Mouse (Mus musculus) liver, embryonic 14.5 days (tissue): Measurements from ENCODE around the gene Topbp1. TPM values are rescaled to one million over a fixed set of nuclear protein-coding genes. Genes with fewer than 3 reads are reported as not detected.
"Not testable (repeated sequence)": the region's sequence is repeated elsewhere in the genome, so short reads cannot be mapped to it uniquely, and the experiment has no call there.

Experiments used
- ATAC-seq: fragments of 200-750 bp; cut with Nextera tagmentation; 2 replicates; pipeline ENCODE4 v1.8.0; 2017; ENCODE audit warnings: moderate number of reproducible peaks, mild to moderate bottlenecking, moderate library complexity; ENCODE audit not compliant: insufficient read depth
- DNase-seq, 3 experiments: peaks; one replicate each; pipeline ENCODE4 v3.0.0-alpha.2; 2012 to 2013; ENCODE audit warnings: low read depth in 3 of 3, low spot score in 3 of 3
- H3K27ac ChIP-seq: fragments of 300-500 bp; sonication (generic); 2 replicates; pipeline ENCODE4 v1.5.1; 2014; ENCODE audit warnings: moderate library complexity, mild to moderate bottlenecking, control low read depth, inconsistent platforms
- H3K27me3 ChIP-seq: fragments of 300-500 bp; sonication (generic); 2 replicates; pipeline ENCODE4 v1.6.1; 2014; ENCODE audit warnings: mild to moderate bottlenecking, low read length, moderate library complexity; ENCODE audit not compliant: control insufficient read depth, insufficient read depth
- H3K36me3 ChIP-seq: fragments of 300-500 bp; sonication (generic); replicated peaks from 2 replicates; pipeline ENCODE4 v1.6.1; 2014; ENCODE audit warnings: low read depth; ENCODE audit not compliant: control insufficient read depth, insufficient read depth
- H3K4me1 ChIP-seq, 2 experiments: fragments of 200-500 bp in 1 of 2; fragments of 300-500 bp in 1 of 2; sonication (generic) in 1 of 2; replicated peaks; 2 replicates each; pipeline ENCODE4 v1.6.1; 2012 to 2014; ENCODE audit warnings: antibody characterized with exemption in 1 of 2, inconsistent platforms in 1 of 2, low read length in 1 of 2; ENCODE audit not compliant: control insufficient read depth in 2 of 2, insufficient read depth in 2 of 2
- H3K4me2 ChIP-seq: fragments of 300-500 bp; sonication (generic); 2 replicates; pipeline ENCODE4 v1.6.1; 2014; ENCODE audit warnings: low read depth, mild to moderate bottlenecking, control low read depth, moderate library complexity
- H3K4me3 ChIP-seq, 2 experiments: fragments of 200-500 bp in 1 of 2; fragments of 300-500 bp in 1 of 2; sonication (generic) in 1 of 2; 2 replicates each; pipeline ENCODE4 v1.5.1; 2012 to 2014; ENCODE audit warnings: low read depth in 2 of 2, low read length in 2 of 2, mild to moderate bottlenecking in 2 of 2, control low read depth in 1 of 2, inconsistent platforms in 1 of 2, moderate library complexity in 1 of 2; ENCODE audit not compliant: insufficient read depth in 1 of 2
- H3K9ac ChIP-seq: fragments of 300-500 bp; sonication (generic); replicated peaks from 2 replicates; pipeline ENCODE4 v1.6.1; 2014; ENCODE audit warnings: mild to moderate bottlenecking, control low read depth, moderate library complexity
- H3K9me3 ChIP-seq: fragments of 300-500 bp; sonication (generic); 2 replicates; pipeline ENCODE4 v1.6.1; 2016; ENCODE audit warnings: low read length, mixed read lengths; ENCODE audit not compliant: control insufficient read depth
- CTCF ChIP-seq: IDR thresholded peaks from 2 replicates; pipeline ENCODE4 v1.5.1; 2016; ENCODE audit warnings: antibody characterized with exemption, low read depth, control low read depth
- EP300 ChIP-seq: IDR thresholded peaks from 2 replicates; pipeline ENCODE4 v1.6.1; 2016; ENCODE audit warnings: antibody characterized with exemption, low read depth
- WGBS: fragments of 180-500 bp; shearing (Covaris S2); extraction: QIAGEN DNeasy Blood & Tissue Kit; methylation state at CpG from one replicate; pipeline ENCODE4 v1.1.7; 2014; ENCODE audit not compliant: insufficient replicate concordance; 5-methylcytosine and 5-hydroxymethylcytosine counted together
- polyA plus RNA-seq, 2 experiments: library from polyadenylated mRNA; depleted of rRNA in 1 of 2; stranded (reverse) in 1 of 2; unstranded in 1 of 2; fragments of >200 nt; fragmentation: Nextera tagmentation in 1 of 2; extraction: Ambion mirVana in 1 of 2; gene quantifications; 2 replicates each; pipeline versions ENCODE4 v1.2.1 to v1.2.3; 2012 to 2014

Gene Topbp1
- polyA plus RNA-seq, 2 experiments, result 36.4 to 43.3 TPM

GRCm38 (mm10) chr9:103347045-103347444 is 42.0 kb downstream of the Topbp1 start:
- no peak for DNase-seq
- 50% methylated on average over 4 of the region's 4 CpGs for WGBS
- Histone ChIP-seq H3K36me3 (peaks cover 83% of the 10 kb centered on the region), H3K4me3 (no peak overlapping the region), H3K4me2 (no peak overlapping the region), H3K27me3 (no peaks in the 10 kb centered on the region), H3K9me3 (no peaks in the 10 kb centered on the region), H3K9ac (no peak overlapping the region), H3K27ac (no peak overlapping the region), H3K4me1 (peaks cover 0 to 3% of the 10 kb centered on the region in 2 experiments; a peak in 1 of 4 replicates)
- TF ChIP-seq CTCF, result no peak
- no peak for TF ChIP-seq EP300
- ATAC-seq, result no peak

GRCm38 (mm10) chr9:103347996-103348490 is 43.0 kb downstream of the Topbp1 start:
- TF ChIP-seq CTCF, result no peak
- no peak for TF ChIP-seq EP300
- H3K4me1 ChIP-seq, result peaks cover 0 to 3% of the 10 kb centered on the region in 2 experiments; a peak in 1 of 4 replicates
- no peak overlapping the region for H3K4me2 ChIP-seq
- 55% methylated on average over 1 of the region's 1 CpGs for WGBS
- DNase-seq, result no peak
- no peak overlapping the region for H3K9ac ChIP-seq
- H3K27ac ChIP-seq, result no peak overlapping the region
- no peaks in the 10 kb centered on the region for H3K27me3 ChIP-seq
- H3K9me3 ChIP-seq, result no peaks in the 10 kb centered on the region
- peaks cover 84% of the 10 kb centered on the region for H3K36me3 ChIP-seq
- ATAC-seq, result no peak
- H3K4me3 ChIP-seq, result no peak overlapping the region

- Histone ChIP-seq H3K4me1 (peaks cover 0 to 3% of the 10 kb centered on the region in 2 experiments; a peak in 1 of 4 replicates), H3K4me3 (no peak overlapping the region), H3K27me3 (no peaks in the 10 kb centered on the region), H3K4me2 (no peak overlapping the region), H3K36me3 (peaks cover 77% of the 10 kb centered on the region), H3K9me3 (no peaks in the 10 kb centered on the region), H3K27ac (no peak overlapping the region), H3K9ac (no peak overlapping the region)
- DNase-seq, result no peak
- no peak for TF ChIP-seq EP300
- TF ChIP-seq CTCF, result no peak
- ATAC-seq, result no peak
These were observed 43.8 kb downstream of the Topbp1 start for GRCm38 (mm10) chr9:103348791-103349190.

GRCm38 (mm10) chr9:103353500-103354260 is 48.7 kb downstream of the Topbp1 start:
- H3K36me3 ChIP-seq, result peaks cover 68% of the 10 kb centered on the region
- H3K27me3 ChIP-seq, H3K4me2 ChIP-seq, ATAC-seq, H3K9me3 ChIP-seq, H3K4me1 ChIP-seq, DNase-seq, H3K27ac ChIP-seq, H3K9ac ChIP-seq, H3K4me3 ChIP-seq: not testable (repeated sequence)
- WGBS, result 81% methylated on average over 7 of the region's 7 CpGs

- Histone ChIP-seq H3K27ac (no peak overlapping the region), H3K9ac (peak overlapping the region; percentile 18; the same call in 1 of the 2 replicates), H3K4me3 (no peak overlapping the region), H3K4me2 (no peak overlapping the region; the same call in 1 of the 2 replicates), H3K4me1 (peaks cover 5% of the 10 kb centered on the region in 2 experiments), H3K9me3 (no peaks in the 10 kb centered on the region), H3K27me3 (no peaks in the 10 kb centered on the region), H3K36me3 (peaks cover 54% of the 10 kb centered on the region)
- TF ChIP-seq CTCF (peak; percentile 55), EP300 (no peak)
- DNase-seq (peak in 1 of 3 experiments; percentile 41), ATAC-seq (peak; percentile 75)
These were observed 52.9 kb downstream of the Topbp1 start for GRCm38 (mm10) chr9:103357893-103358292.
